Mouse (Mus musculus) liver, embryonic 14.5 days (tissue): ENCODE data around the gene Enpp4.

ENCODE experiments used
- CTCF ChIP-seq: IDR thresholded peaks from 2 replicates; pipeline ENCODE4 v1.5.1; 2016; ENCODE audit warnings: antibody characterized with exemption, low read depth, control low read depth
- EP300 ChIP-seq: IDR thresholded peaks from 2 replicates; pipeline ENCODE4 v1.6.1; 2016; ENCODE audit warnings: antibody characterized with exemption, low read depth

GRCm38 (mm10) chr17:44108331-44108730 is 2.7 kb upstream of the Enpp4 start:
- TF ChIP-seq CTCF (no peak), EP300 (no peak)
